Mouse (Mus musculus): ENCODE measurements at regions not wholly inside any gene's neighbourhood (a gene's known extent, or its start where the extent isn't known, plus 50 kb on each side); places are given as distances from the start of the nearest gene placed in this dataset.

DNA sequence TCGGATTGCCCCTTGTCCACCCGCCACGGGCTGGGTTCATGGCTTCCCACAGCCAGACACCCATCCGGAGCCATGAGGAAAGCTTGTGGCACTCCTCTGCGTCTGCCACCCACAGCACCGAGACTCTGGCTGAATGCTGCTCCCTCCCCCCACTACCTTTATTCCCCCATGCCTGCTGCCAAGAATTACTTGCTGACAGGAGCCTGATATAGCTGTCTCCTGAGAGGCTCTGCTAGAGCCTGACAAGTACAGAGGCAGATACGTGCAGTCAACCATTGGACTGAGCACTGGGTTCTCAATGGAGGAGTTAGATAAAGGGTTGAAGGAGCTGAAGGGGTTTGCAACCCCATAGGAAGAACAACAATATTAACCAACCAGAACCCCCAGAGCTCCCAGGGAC, 1848.9 kb downstream of the Hace1 start:
- TF ChIP-seq CTCF (IDR thresholded peaks at IDR 0.05; ENCODE audit: control insufficient read depth, insufficient read depth, insufficient replicate concordance, low read depth, low read length) (no peak), POLR2A (IDR thresholded peaks at IDR 0.05; ENCODE audit: control insufficient read depth, low read depth, low read length) (no peak)

All from testis, adult 2 months (tissue).